Mouse (Mus musculus) liver, adult 2 months (tissue): ENCODE measurements around the gene Macf1.

Experiments used
- CTCF ChIP-seq: fragments of 200-500 bp; IDR thresholded peaks from 2 replicates; pipeline ENCODE4 v1.5.1; 2011; ENCODE audit warnings: low read depth, low read length, control low read depth
- POLR2A ChIP-seq: fragments of 200-500 bp; IDR thresholded peaks from 2 replicates; pipeline ENCODE4 v1.6.1; 2011; ENCODE audit warnings: low read length, control low read depth; ENCODE audit not compliant: insufficient read depth; ENCODE audit errors: extremely low read depth

GRCm38 (mm10) chr4:123427900-123428684 lies 256.1 kb downstream of the Macf1 start:
- TF ChIP-seq CTCF, result no peak
- no peak for TF ChIP-seq POLR2A
